Mouse (Mus musculus): ENCODE measurements around the gene Sbsn. TPM values are rescaled to one million over a fixed set of nuclear protein-coding genes. Genes with fewer than 3 reads are reported as not detected.
"Not testable (repeated sequence)": the region's sequence is repeated elsewhere in the genome, so short reads cannot be mapped to it uniquely, and the experiment has no call there.

Sbsn gene
- polyA plus RNA-seq, 1 experiment from 2014 or later: 7.3 TPM

DNA sequence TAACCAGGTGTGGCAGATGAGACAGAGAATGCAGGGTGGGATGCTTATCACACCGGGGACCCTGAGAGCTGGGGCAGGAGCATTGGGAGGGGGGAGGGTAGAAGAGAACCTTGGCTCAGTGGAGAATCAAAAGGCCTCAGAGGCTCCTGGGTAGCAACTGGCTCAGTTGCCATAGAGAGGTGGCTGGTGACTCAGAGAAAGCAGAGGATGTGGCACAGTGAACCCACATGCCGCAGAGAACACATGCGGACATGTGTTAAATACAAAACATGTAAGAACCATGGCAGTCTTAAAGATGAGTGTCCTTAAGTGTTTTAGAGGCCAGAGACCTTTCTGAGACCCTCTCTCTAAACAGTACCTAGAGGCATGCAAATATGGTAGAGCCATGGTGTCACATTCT is 15.1 kb upstream of the Sbsn start:
- H3K4me3 ChIP-seq (ENCODE audit: low read depth, low read length): no peak overlapping the region
- no peak overlapping the region for H3K27ac ChIP-seq (ENCODE audit: low read length)
- H3K27me3 ChIP-seq (replicated peaks; ENCODE audit: insufficient read depth, low read length): no peaks in the 10 kb centered on the region
- H3K4me1 ChIP-seq (ENCODE audit: insufficient read depth, low read depth, low read length): no peaks in the 10 kb centered on the region
- H3K9ac ChIP-seq (replicated peaks; ENCODE audit: low read depth): no peak overlapping the region
- no peak for DNase-seq (ENCODE audit: low spot score)
- ATAC-seq: no peak
- no peaks in the 10 kb centered on the region for H3K9me3 ChIP-seq (ENCODE audit: low read length)
- TF ChIP-seq CTCF (IDR thresholded peaks at IDR 0.05): no peak; the same call in 1 of the 2 replicates
- TF ChIP-seq EP300 (IDR thresholded peaks at IDR 0.05): no peak
- whole genome bisulfite sequencing: 86% methylated on average over 3 of the region's 3 CpGs
- H3K36me3 ChIP-seq (ENCODE audit: insufficient read depth, low read length): no peaks in the 10 kb centered on the region
- H3K4me2 ChIP-seq (replicated peaks; ENCODE audit: low read depth, low read length): no peak overlapping the region

DNA sequence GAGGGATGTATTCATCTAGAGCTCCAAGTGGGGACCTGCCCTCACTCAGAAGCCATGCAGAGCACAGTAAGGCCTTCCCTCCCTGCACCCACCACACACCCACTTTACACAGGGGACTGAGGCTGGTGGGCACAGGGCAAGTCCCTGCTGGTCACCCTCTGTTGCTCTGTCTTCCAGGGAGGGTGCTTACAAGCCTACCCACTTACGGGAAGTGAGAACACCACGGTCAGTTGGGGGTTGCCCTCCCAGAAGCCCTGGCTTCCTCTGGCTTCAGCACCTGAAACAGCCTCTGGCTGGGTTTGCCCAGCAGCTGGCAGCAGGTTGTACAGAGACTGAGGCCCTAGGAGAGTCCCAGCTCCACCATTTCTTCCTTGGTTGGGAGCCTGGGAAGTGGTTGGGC is 8.7 kb upstream of the Sbsn start:
- ATAC-seq; H3K4me2 ChIP-seq (replicated peaks; ENCODE audit: low read depth, low read length); H3K4me1 ChIP-seq (ENCODE audit: insufficient read depth, low read depth, low read length); H3K27me3 ChIP-seq (replicated peaks; ENCODE audit: insufficient read depth, low read length); DNase-seq (ENCODE audit: low spot score); H3K9me3 ChIP-seq (ENCODE audit: low read length); H3K27ac ChIP-seq (ENCODE audit: low read length); H3K36me3 ChIP-seq (ENCODE audit: insufficient read depth, low read length); H3K4me3 ChIP-seq (ENCODE audit: low read depth, low read length); H3K9ac ChIP-seq (replicated peaks; ENCODE audit: low read depth): not testable (repeated sequence)
- 56% methylated on average over 2 of the region's 2 CpGs for WGBS

DNA sequence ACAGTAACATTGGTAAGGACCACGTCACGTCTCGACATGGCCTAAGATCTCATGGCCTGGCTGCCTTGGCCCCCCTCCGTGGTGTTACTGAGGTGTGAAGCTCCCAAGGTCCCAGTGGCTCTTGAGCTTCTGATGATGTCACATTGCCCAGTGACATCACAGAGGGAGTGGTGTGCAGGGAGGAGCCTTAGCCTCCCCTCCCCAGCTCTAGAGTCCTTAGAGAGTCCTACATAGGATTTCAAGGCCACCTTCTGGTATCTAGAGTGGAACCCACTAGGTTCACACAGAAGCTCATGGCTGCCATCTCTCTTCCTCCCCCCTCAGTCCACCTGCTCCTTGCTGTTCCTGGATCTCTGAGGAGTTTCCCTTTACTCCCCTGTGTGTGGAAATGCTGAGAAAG is 7.7 kb upstream of the Sbsn start, which contains the start of gene Gapdhs:
Gene Gapdhs (minus strand): TSS at position 65 of the 400 bp plus-strand sequence.
- H3K27me3 ChIP-seq (replicated peaks; ENCODE audit: insufficient read depth, low read length); H3K9ac ChIP-seq (replicated peaks; ENCODE audit: low read depth); H3K9me3 ChIP-seq (ENCODE audit: low read length); H3K36me3 ChIP-seq (ENCODE audit: insufficient read depth, low read length); H3K4me2 ChIP-seq (replicated peaks; ENCODE audit: low read depth, low read length); H3K4me1 ChIP-seq (ENCODE audit: insufficient read depth, low read depth, low read length); H3K4me3 ChIP-seq (ENCODE audit: low read depth, low read length): not testable (repeated sequence)
- ATAC-seq (peak; percentile 60), DNase-seq (ENCODE audit: low spot score) (peak; percentile 60)
- 67% methylated on average over 1 of the region's 4 CpGs for WGBS
- peak within 1 kb of the TSS; percentile 64; the same call in 1 of the 2 replicates for H3K27ac ChIP-seq (ENCODE audit: low read length)

DNA sequence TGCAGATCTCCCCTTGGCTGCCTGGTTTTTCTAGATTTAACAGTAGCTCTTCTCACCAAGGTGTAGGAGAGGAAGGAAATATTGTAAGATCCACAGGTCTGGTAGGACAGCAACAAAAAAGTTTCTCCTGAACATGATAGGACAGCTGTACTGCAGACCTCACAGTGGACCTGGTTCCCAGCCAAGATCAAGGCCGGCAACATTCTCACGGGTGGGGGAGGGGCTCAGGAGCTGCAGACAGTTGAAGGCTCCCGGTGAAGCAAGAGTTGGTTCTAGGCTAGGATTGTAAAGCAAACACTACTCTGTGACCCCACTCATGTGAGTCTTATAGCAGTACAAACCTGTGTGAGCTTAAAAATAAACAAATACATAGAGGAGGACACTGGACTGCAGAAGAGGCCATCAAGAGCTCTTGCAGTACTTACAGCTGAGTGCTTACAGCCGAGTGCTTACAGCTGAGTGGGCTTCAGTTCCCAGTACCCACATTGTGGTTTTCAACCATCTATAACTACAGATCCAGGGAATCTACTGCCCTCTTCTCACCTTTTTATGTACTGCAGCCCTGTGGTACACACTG is 7.2 kb upstream of the Sbsn start:
- ATAC-seq: peak; percentile 94
- Histone ChIP-seq H3K4me2 (replicated peaks; ENCODE audit: low read depth, low read length) (no peak overlapping the region), H3K9ac (replicated peaks; ENCODE audit: low read depth) (no peak overlapping the region), H3K9me3 (ENCODE audit: low read length) (no peaks in the 10 kb centered on the region), H3K4me1 (ENCODE audit: insufficient read depth, low read depth, low read length) (0 out of 2 replicates have a peak, but pooled peaks cover 3% of the 10 kb centered on the region), H3K27me3 (replicated peaks; ENCODE audit: insufficient read depth, low read length) (no peaks in the 10 kb centered on the region), H3K4me3 (ENCODE audit: low read depth, low read length) (no peak overlapping the region), H3K36me3 (ENCODE audit: insufficient read depth, low read length) (no peaks in the 10 kb centered on the region), H3K27ac (ENCODE audit: low read length) (peak overlapping the region; percentile 64; the same call in 1 of the 2 replicates)
- TF ChIP-seq CTCF (IDR thresholded peaks at IDR 0.05): peak; percentile 43
- peak; percentile 75; the same call in 1 of the 2 replicates for TF ChIP-seq EP300 (IDR thresholded peaks at IDR 0.05)
- WGBS: 18% methylated on average over 4 of the region's 4 CpGs
- DNase-seq (ENCODE audit: low spot score): peak; percentile 88

DNA sequence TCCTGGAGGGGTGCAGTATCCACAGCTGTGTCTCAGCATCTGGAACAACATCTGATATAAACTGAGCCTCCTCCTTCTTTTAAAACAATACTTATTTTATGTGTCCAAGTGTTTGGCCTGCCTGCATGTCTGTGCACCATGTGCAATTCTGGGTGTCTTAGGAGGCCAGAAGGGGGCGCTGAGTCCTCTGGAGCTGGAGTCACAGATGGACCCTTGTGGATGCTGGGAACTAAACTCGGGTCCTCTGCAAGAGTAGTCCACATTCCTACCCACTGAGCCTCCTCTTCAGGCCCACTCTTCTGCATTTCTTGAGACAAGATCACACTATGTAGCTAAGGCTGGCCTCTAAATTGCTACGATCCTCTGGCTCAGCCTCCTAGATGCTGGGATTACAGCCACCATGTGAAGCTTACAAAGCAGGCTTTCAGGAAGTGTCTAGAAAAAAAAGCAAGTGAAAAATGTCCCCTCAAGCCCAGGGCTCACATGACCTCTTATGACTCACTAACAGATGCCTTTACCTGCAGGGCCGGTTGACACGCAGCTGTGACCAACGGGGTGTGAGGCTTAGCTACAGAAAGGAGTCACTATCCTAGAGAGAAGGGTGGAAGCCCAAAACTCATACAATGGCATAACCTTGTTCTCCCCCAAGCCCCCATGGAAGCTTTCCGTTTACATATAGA is 3.6 kb upstream of the Sbsn start:
- no peak overlapping the region for H3K4me2 ChIP-seq (replicated peaks; ENCODE audit: low read depth, low read length)
- no peak for TF ChIP-seq EP300 (IDR thresholded peaks at IDR 0.05)
- TF ChIP-seq CTCF (IDR thresholded peaks at IDR 0.05): peak; percentile 23; the same call in 1 of the 2 replicates
- DNase-seq (ENCODE audit: low spot score): no peak
- H3K4me1 ChIP-seq (ENCODE audit: insufficient read depth, low read depth, low read length): peaks cover 3% of the 10 kb centered on the region; the same call in 1 of the 2 replicates
- H3K4me3 ChIP-seq (ENCODE audit: low read depth, low read length): no peak overlapping the region
- WGBS: 80% methylated on average over 7 of the region's 7 CpGs
- no peaks in the 10 kb centered on the region for H3K9me3 ChIP-seq (ENCODE audit: low read length)
- no peaks in the 10 kb centered on the region for H3K36me3 ChIP-seq (ENCODE audit: insufficient read depth, low read length)
- H3K27me3 ChIP-seq (replicated peaks; ENCODE audit: insufficient read depth, low read length): no peaks in the 10 kb centered on the region
- H3K9ac ChIP-seq (replicated peaks; ENCODE audit: low read depth): no peak overlapping the region
- H3K27ac ChIP-seq (ENCODE audit: low read length): no peak overlapping the region
- ATAC-seq: no peak

DNA sequence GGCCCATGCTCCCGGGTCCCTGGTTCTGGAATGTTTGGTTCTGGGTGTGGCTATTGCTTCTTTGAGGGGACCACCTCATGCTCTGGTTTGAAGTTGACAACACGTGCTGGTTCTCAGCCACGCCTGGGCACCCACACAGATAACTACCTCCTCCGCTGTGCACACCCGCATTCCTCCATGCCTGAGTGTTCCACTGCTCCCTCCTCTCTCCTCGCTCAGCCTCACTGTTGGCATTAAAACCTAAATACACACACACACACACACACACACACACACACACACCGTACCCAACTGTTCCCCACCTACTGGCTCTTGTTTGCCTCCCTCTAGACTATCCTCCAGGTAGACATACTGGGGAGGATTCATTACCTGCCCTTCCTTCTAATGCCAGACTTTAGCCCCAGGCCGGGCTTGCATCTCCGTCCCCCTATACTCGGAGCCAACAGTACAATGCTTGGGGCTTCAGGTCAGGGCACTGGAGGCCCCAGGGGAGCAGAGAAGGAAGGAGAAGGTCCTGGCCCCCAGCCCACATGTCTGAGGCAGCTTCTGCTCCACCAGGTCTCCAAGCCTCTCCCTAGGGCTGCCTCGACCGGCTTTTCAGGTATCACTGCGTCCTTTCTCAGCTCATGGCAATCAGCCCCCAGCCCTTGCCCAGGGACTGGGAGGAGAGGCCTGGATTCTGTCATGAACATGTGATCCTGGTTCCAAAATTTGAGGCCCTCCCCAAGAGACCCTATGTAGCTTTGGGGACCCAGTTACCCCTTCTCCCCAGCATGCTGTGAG is 1.3 kb upstream of the Sbsn start:
- WGBS: 60% methylated on average over 13 of the region's 13 CpGs
- peak; percentile 48 for DNase-seq (ENCODE audit: low spot score)

More for the DNA sequence above, 1.3 kb upstream of the Sbsn start:
- ATAC-seq: peak; percentile 79
- no peaks in the 10 kb centered on the region; the same call in 1 of the 2 replicates for H3K9me3 ChIP-seq (ENCODE audit: low read length)
- TF ChIP-seq EP300 (IDR thresholded peaks at IDR 0.05) (no peak), CTCF (IDR thresholded peaks at IDR 0.05) (no peak)
- H3K27me3 ChIP-seq (replicated peaks; ENCODE audit: insufficient read depth, low read length): no peaks in the 10 kb centered on the region
- no peak overlapping the region for H3K4me3 ChIP-seq (ENCODE audit: low read depth, low read length)
- H3K4me2 ChIP-seq (replicated peaks; ENCODE audit: low read depth, low read length): no peak overlapping the region
- H3K27ac ChIP-seq (ENCODE audit: low read length): no peak overlapping the region
- H3K4me1 ChIP-seq (ENCODE audit: insufficient read depth, low read depth, low read length): no peaks in the 10 kb centered on the region; the same call in 1 of the 2 replicates
- H3K36me3 ChIP-seq (ENCODE audit: insufficient read depth, low read length): no peaks in the 10 kb centered on the region
- no peak overlapping the region for H3K9ac ChIP-seq (replicated peaks; ENCODE audit: low read depth)
